Mouse (Mus musculus) testis, adult 2 months (tissue): ENCODE measurements around the gene Rcc1. TPM values are rescaled to one million over a fixed set of nuclear protein-coding genes. Genes with fewer than 3 reads are reported as not detected.

ENCODE experiments used
- H3K27ac ChIP-seq: fragments of 200-500 bp; 2 replicates; pipeline ENCODE4 v1.5.1; 2012; ENCODE audit warnings: low read depth, low read length; ENCODE audit not compliant: control insufficient read depth, insufficient read depth
- H3K27me3 ChIP-seq: fragments of 200-500 bp; 2 replicates; pipeline ENCODE4 v1.6.1; 2012; ENCODE audit warnings: mild to moderate bottlenecking, low read length, moderate library complexity; ENCODE audit not compliant: control insufficient read depth, insufficient read depth
- H3K36me3 ChIP-seq: fragments of 200-500 bp; 2 replicates; pipeline ENCODE4 v1.6.1; 2012; ENCODE audit warnings: mild to moderate bottlenecking, low read length; ENCODE audit not compliant: control insufficient read depth, insufficient read depth
- H3K4me1 ChIP-seq: fragments of 200-500 bp; 2 replicates; pipeline ENCODE4 v1.6.1; 2012; ENCODE audit warnings: low read length; ENCODE audit not compliant: control insufficient read depth, insufficient read depth
- H3K4me3 ChIP-seq: fragments of 200-500 bp; 2 replicates; pipeline ENCODE4 v1.5.1; 2012; ENCODE audit warnings: low read depth, mild to moderate bottlenecking, low read length, moderate library complexity, mixed read lengths; ENCODE audit not compliant: control insufficient read depth
- CTCF ChIP-seq: fragments of 200-500 bp; IDR thresholded peaks from 2 replicates; pipeline ENCODE4 v1.5.1; 2012; ENCODE audit warnings: low read depth, mild to moderate bottlenecking, inconsistent platforms, low read length, moderate library complexity; ENCODE audit not compliant: control insufficient read depth, insufficient read depth, insufficient replicate concordance
- POLR2A ChIP-seq: fragments of 200-500 bp; IDR thresholded peaks from 2 replicates; pipeline ENCODE4 v1.6.1; 2012; ENCODE audit warnings: low read depth, mild to moderate bottlenecking, inconsistent platforms, low read length, moderate library complexity; ENCODE audit not compliant: control insufficient read depth
- polyA plus RNA-seq: library from polyadenylated mRNA; depleted of rRNA; stranded (reverse); fragments of >200 nt; gene quantifications from 2 replicates; pipeline ENCODE4 v1.2.3, GENCODE M21; 2012

Gene Rcc1
- polyA plus RNA-seq, 1 experiment, result 179 TPM

- Histone ChIP-seq H3K27ac (peak overlapping the region; percentile 5; the same call in 1 of the 2 replicates), H3K4me3 (peak overlapping the region; percentile 72), H3K4me1 (no peaks in the 10 kb centered on the region; the same call in 1 of the 2 replicates), H3K36me3 (no peaks in the 10 kb centered on the region), H3K27me3 (no peaks in the 10 kb centered on the region)
- TF ChIP-seq CTCF, result no peak
- no peak for TF ChIP-seq POLR2A
Observed at GRCm38 (mm10) chr4:132346661-132347060, 6.7 kb downstream of the Rcc1 start.

- H3K4me3 ChIP-seq, result peak overlapping the region; percentile 72
- TF ChIP-seq CTCF (no peak), POLR2A (no peak)
- H3K27me3 ChIP-seq, result no peaks in the 10 kb centered on the region
- H3K27ac ChIP-seq, result peak overlapping the region; percentile 5; the same call in 1 of the 2 replicates
- no peaks in the 10 kb centered on the region; the same call in 1 of the 2 replicates for H3K4me1 ChIP-seq
- H3K36me3 ChIP-seq, result no peaks in the 10 kb centered on the region
Observed at GRCm38 (mm10) chr4:132346261-132346660, 7.1 kb downstream of the Rcc1 start.

- TF ChIP-seq POLR2A (no peak), CTCF (no peak)
- no peaks in the 10 kb centered on the region; the same call in 1 of the 2 replicates for H3K4me1 ChIP-seq
- no peak overlapping the region for H3K27ac ChIP-seq
- H3K27me3 ChIP-seq, result no peaks in the 10 kb centered on the region
- H3K4me3 ChIP-seq, result peak overlapping the region; percentile 89
- no peaks in the 10 kb centered on the region for H3K36me3 ChIP-seq
Observed at GRCm38 (mm10) chr4:132345843-132346212, 7.6 kb downstream of the Rcc1 start.

GRCm38 (mm10) chr4:132345135-132345842 is 8.1 kb downstream of the Rcc1 start:
- H3K27ac ChIP-seq, result peak overlapping the region; percentile 67
- TF ChIP-seq POLR2A, result peak; percentile 4
- TF ChIP-seq CTCF, result peak; percentile 89
- H3K36me3 ChIP-seq, result no peaks in the 10 kb centered on the region
- no peaks in the 10 kb centered on the region; the same call in 1 of the 2 replicates for H3K4me1 ChIP-seq
- H3K4me3 ChIP-seq, result peak overlapping the region; percentile 89
- no peaks in the 10 kb centered on the region for H3K27me3 ChIP-seq

GRCm38 (mm10) chr4:132344403-132345134 is 8.8 kb downstream of the Rcc1 start:
- Histone ChIP-seq H3K4me3 (peak overlapping the region; percentile 89), H3K27ac (peak overlapping the region; percentile 67), H3K27me3 (no peaks in the 10 kb centered on the region), H3K36me3 (no peaks in the 10 kb centered on the region; the same call in 1 of the 2 replicates), H3K4me1 (no peaks in the 10 kb centered on the region; the same call in 1 of the 2 replicates)
- TF ChIP-seq POLR2A (0 out of 2 replicates have a peak, but pooled peaks have one; percentile 15), CTCF (no peak)

GRCm38 (mm10) chr4:132341451-132341850 is 12.0 kb downstream of the Rcc1 start:
- H3K27ac ChIP-seq, result no peak overlapping the region
- no peaks in the 10 kb centered on the region; the same call in 1 of the 2 replicates for H3K36me3 ChIP-seq
- no peaks in the 10 kb centered on the region; the same call in 1 of the 2 replicates for H3K4me1 ChIP-seq
- no peaks in the 10 kb centered on the region for H3K27me3 ChIP-seq
- TF ChIP-seq POLR2A (no peak), CTCF (no peak)
- no peak overlapping the region for H3K4me3 ChIP-seq

GRCm38 (mm10) chr4:132338943-132339342 is 14.5 kb downstream of the Rcc1 start:
- TF ChIP-seq POLR2A, result no peak
- TF ChIP-seq CTCF, result no peak
- Histone ChIP-seq H3K4me1 (no peaks in the 10 kb centered on the region), H3K36me3 (peaks cover 2% of the 10 kb centered on the region; the same call in 1 of the 2 replicates), H3K4me3 (no peak overlapping the region), H3K27ac (no peak overlapping the region), H3K27me3 (no peaks in the 10 kb centered on the region)
